Mouse (Mus musculus) heart, adult 2 months (tissue): ENCODE measurements at regions not wholly inside any gene's neighbourhood (a gene's known extent, or its start where the extent isn't known, plus 50 kb on each side); places are given as distances from the start of the nearest gene placed in this dataset.

Source experiments
- DNase-seq, 2 experiments: peaks; one replicate each; pipeline ENCODE4 v3.0.0; 2021
- H3K27ac ChIP-seq: fragments of 200-600 bp; 2 replicates; pipeline ENCODE4 v1.8.1; 2022
- H3K27me3 ChIP-seq: fragments of 200-500 bp; 2 replicates; pipeline ENCODE4 v1.6.1; 2012; ENCODE audit warnings: mild to moderate bottlenecking, low read length, inconsistent platforms, mixed read lengths; ENCODE audit not compliant: control insufficient read depth, insufficient read depth
- H3K36me3 ChIP-seq: fragments of 200-500 bp; 2 replicates; pipeline ENCODE4 v1.6.1; 2012; ENCODE audit warnings: low read length, inconsistent platforms; ENCODE audit not compliant: control insufficient read depth, insufficient read depth
- H3K4me1 ChIP-seq: fragments of 200-500 bp; 2 replicates; pipeline ENCODE4 v1.6.1; 2011; ENCODE audit warnings: low read length; ENCODE audit not compliant: control insufficient read depth, insufficient read depth
- H3K4me3 ChIP-seq: fragments of 200-600 bp; 2 replicates; pipeline ENCODE4 v1.8.1; 2022
- H3K79me2 ChIP-seq: fragments of 200-500 bp; replicated peaks from 2 replicates; pipeline ENCODE4 v1.6.1; 2012; ENCODE audit warnings: mild to moderate bottlenecking, inconsistent platforms, low read length, moderate library complexity, mixed read lengths; ENCODE audit not compliant: control insufficient read depth, insufficient read depth
- H3K9ac ChIP-seq: fragments of 200-500 bp; 2 replicates; pipeline ENCODE4 v1.6.1; 2012; ENCODE audit warnings: low read depth, mild to moderate bottlenecking, control low read depth, inconsistent platforms, low read length, mixed read lengths
- CTCF ChIP-seq: fragments of 200-600 bp; IDR thresholded peaks from 2 replicates; pipeline ENCODE4 v1.8.1; 2022; ENCODE audit warnings: antibody characterized with exemption, mild to moderate bottlenecking, moderate library complexity
- EP300 ChIP-seq: fragments of 200-500 bp; IDR thresholded peaks from 2 replicates; pipeline ENCODE4 v1.6.1; 2011; ENCODE audit warnings: low read depth, low read length, control low read depth; ENCODE audit not compliant: insufficient read depth
- POLR2A ChIP-seq: fragments of 200-500 bp; IDR thresholded peaks from 2 replicates; pipeline ENCODE4 v1.6.1; 2011; ENCODE audit warnings: mild to moderate bottlenecking, low read depth, low read length, control low read depth; ENCODE audit not compliant: insufficient read depth
- WGBS: fragments of 180-500 bp; shearing (Covaris S2); methylation state at CpG from one replicate; pipeline ENCODE4 v1.1.7; 2018; 5-methylcytosine and 5-hydroxymethylcytosine counted together
- intact Hi-C: fragments of 180-260 bp; cut with DNase I; formaldehyde crosslinking; loops from one replicate; pipeline ENCODE4 v1.15.1; 2025

- 85% methylated on average over 1 of the region's 1 CpGs for WGBS
- intact Hi-C loops, result no loop called here
- Histone ChIP-seq H3K27ac (no peak overlapping the region), H3K79me2 (no peaks in the 10 kb centered on the region), H3K4me1 (no peaks in the 10 kb centered on the region), H3K9ac (no peak overlapping the region), H3K4me3 (no peak overlapping the region), H3K36me3 (no peaks in the 10 kb centered on the region), H3K27me3 (no peaks in the 10 kb centered on the region)
- no peak for DNase-seq
- TF ChIP-seq EP300, result no peak
- TF ChIP-seq POLR2A, result no peak
- no peak for TF ChIP-seq CTCF
Measured at GRCm38 (mm10) chr17:42188531-42188930, 127.2 kb upstream of the Ptchd4 start.

- Histone ChIP-seq H3K27ac (no peak overlapping the region), H3K79me2 (no peaks in the 10 kb centered on the region), H3K9ac (no peak overlapping the region), H3K4me1 (no peaks in the 10 kb centered on the region), H3K27me3 (no peaks in the 10 kb centered on the region), H3K4me3 (no peak overlapping the region), H3K36me3 (no peaks in the 10 kb centered on the region)
- no peak for DNase-seq
- intact Hi-C loops, result no loop called here
- WGBS, result 72% methylated on average over 8 of the region's 8 CpGs
- TF ChIP-seq POLR2A (no peak), CTCF (no peak), EP300 (no peak)
Measured at GRCm38 (mm10) chr17:42190206-42190902, 125.4 kb upstream of the Ptchd4 start.
